Mouse (Mus musculus): ENCODE data around the gene Lgi4. TPM values are rescaled to one million over a fixed set of nuclear protein-coding genes. Genes with fewer than 3 reads are reported as not detected.

Lgi4 gene
- polyA plus RNA-seq, 1 experiment: 0.88 TPM

DNA sequence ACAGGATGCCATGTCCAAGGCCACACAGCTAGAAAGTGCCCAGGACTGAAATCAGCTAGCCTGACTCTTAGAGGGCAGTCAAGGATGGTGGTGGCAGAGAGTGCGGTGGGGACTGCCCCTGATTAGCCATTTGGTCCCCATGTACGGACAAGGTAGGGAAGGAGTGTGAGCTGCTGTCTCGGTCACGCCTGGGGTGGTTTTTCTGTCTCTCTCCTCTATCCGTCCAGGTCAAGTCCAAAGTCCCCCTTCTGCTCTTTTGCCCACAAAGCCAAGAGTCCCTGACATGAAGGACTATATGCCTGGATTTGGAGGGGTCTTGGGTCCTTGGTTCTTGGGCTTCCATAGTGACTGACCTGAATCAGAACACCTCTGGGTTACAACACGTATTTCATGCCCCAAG is 54.7 kb downstream of the Lgi4 start:
- Histone ChIP-seq H3K4me1 (ENCODE audit: control insufficient read depth, insufficient read depth, low read length) (no peaks in the 10 kb centered on the region), H3K9ac (ENCODE audit: low read depth, poor library complexity, severe bottlenecking) (no peak overlapping the region), H3K4me3 (ENCODE audit: low read depth, low read length) (no peak overlapping the region), H3K9me3 (replicated peaks; ENCODE audit: control insufficient read depth, insufficient read depth, low read length, poor library complexity, severe bottlenecking) (no peaks in the 10 kb centered on the region), H3K36me3 (ENCODE audit: control insufficient read depth, insufficient read depth, low read length, poor library complexity, severe bottlenecking) (no peaks in the 10 kb centered on the region), H3K27ac (ENCODE audit: insufficient read depth, low read length) (no peak overlapping the region), H3K27me3 (ENCODE audit: control insufficient read depth, insufficient read depth, low read length, poor library complexity, severe bottlenecking) (no peaks in the 10 kb centered on the region)
- no peak for TF ChIP-seq EP300 (IDR thresholded peaks at IDR 0.05; ENCODE audit: insufficient read depth, low read depth, low read length)
- no peak for TF ChIP-seq CTCF (IDR thresholded peaks at IDR 0.05; ENCODE audit: low read depth, low read length)
- TF ChIP-seq POLR2A (IDR thresholded peaks at IDR 0.05; ENCODE audit: insufficient read depth, low read length): no peak

DNA sequence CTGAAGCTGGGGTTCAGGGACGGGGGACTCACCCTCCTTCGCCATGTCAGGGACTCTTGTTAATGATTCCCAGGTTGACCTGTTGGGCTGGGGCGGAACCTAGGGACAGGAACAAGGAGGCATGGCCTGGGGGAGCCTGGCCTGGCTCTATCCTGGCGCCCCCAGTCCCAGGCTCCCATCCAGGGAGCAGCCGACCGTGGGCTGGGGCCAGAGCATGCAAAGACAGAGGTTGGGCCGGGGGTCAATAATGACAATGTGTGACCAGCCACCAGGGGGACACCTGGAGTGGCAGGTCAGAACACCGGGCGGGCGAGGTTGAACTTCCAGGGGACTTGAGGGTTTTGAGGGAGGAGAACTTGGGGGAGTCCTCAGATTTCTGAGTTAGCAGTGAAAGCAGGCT is 55.5 kb downstream of the Lgi4 start:
- Histone ChIP-seq H3K27ac (ENCODE audit: insufficient read depth, low read length) (no peak overlapping the region), H3K4me1 (ENCODE audit: control insufficient read depth, insufficient read depth, low read length) (no peaks in the 10 kb centered on the region), H3K9me3 (replicated peaks; ENCODE audit: control insufficient read depth, insufficient read depth, low read length, poor library complexity, severe bottlenecking) (no peaks in the 10 kb centered on the region), H3K27me3 (ENCODE audit: control insufficient read depth, insufficient read depth, low read length, poor library complexity, severe bottlenecking) (no peaks in the 10 kb centered on the region), H3K4me3 (ENCODE audit: low read depth, low read length) (peak overlapping the region; percentile 70), H3K9ac (ENCODE audit: low read depth, poor library complexity, severe bottlenecking) (peak overlapping the region; percentile 39), H3K36me3 (ENCODE audit: control insufficient read depth, insufficient read depth, low read length, poor library complexity, severe bottlenecking) (no peaks in the 10 kb centered on the region)
- TF ChIP-seq CTCF (IDR thresholded peaks at IDR 0.05; ENCODE audit: low read depth, low read length) (peak; percentile 41), EP300 (IDR thresholded peaks at IDR 0.05; ENCODE audit: insufficient read depth, low read depth, low read length) (no peak), POLR2A (IDR thresholded peaks at IDR 0.05; ENCODE audit: insufficient read depth, low read length) (no peak)

DNA sequence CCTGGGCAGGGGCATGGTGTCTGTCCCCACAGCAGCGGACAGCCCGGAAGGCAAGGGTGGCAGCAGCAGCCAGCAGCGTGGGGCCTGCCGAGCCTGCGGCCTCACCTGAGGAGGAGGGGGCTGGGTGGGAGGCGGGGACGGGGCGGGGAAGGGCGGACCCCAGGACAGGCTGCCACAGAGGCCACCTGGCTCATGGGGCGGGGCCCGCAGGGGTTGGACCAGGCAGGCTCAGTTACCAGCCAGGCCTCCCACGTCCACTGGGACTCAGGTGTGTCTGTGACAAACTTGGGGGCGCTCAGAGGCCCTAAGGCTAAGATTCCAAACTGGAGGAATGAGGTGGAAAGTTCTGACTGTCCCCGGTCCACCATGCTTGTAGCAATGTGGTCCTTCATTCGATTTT is 56.0 kb downstream of the Lgi4 start, which contains the start of gene Hpn:
Gene Hpn, minus strand, starts transcription at position 109 of the 400 bp plus-strand sequence.
- H3K4me1 ChIP-seq (ENCODE audit: control insufficient read depth, insufficient read depth, low read length): no peaks in the 10 kb centered on the region
- no peaks in the 10 kb centered on the region for H3K36me3 ChIP-seq (ENCODE audit: control insufficient read depth, insufficient read depth, low read length, poor library complexity, severe bottlenecking)
- no peaks in the 10 kb centered on the region for H3K27me3 ChIP-seq (ENCODE audit: control insufficient read depth, insufficient read depth, low read length, poor library complexity, severe bottlenecking)
- peak within 1 kb of the TSS; percentile 70 for H3K4me3 ChIP-seq (ENCODE audit: low read depth, low read length)
- H3K27ac ChIP-seq (ENCODE audit: insufficient read depth, low read length): no peak within 1 kb of the TSS
- H3K9ac ChIP-seq (ENCODE audit: low read depth, poor library complexity, severe bottlenecking): peak within 1 kb of the TSS; percentile 39
- no peaks in the 10 kb centered on the region for H3K9me3 ChIP-seq (replicated peaks; ENCODE audit: control insufficient read depth, insufficient read depth, low read length, poor library complexity, severe bottlenecking)
- TF ChIP-seq EP300 (IDR thresholded peaks at IDR 0.05; ENCODE audit: insufficient read depth, low read depth, low read length) (no peak), POLR2A (IDR thresholded peaks at IDR 0.05; ENCODE audit: insufficient read depth, low read length) (no peak), CTCF (IDR thresholded peaks at IDR 0.05; ENCODE audit: low read depth, low read length) (no peak)

DNA sequence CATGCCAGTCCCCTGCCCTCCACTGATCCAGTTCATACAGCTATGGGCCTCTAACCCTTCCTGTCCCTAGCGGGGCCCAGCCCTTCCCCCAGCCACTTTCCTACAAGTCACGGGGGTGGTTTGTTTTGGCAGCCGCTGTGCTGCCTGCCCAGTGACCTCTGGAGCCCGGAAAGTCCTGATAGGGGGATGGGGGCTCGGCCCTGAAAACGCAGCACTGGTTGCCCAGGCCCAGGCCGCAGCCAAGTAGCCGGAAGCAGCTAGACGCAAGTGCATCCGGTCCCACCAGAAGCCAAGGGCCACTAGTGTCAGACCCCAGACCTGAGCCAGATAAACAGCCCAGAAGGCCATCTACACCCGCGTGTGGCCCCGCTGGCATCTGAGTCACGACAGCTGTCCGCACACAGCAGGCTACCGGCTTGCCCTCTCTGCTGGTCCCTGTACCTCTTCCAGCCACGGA is 56.5 kb downstream of the Lgi4 start:
- H3K27me3 ChIP-seq (ENCODE audit: control insufficient read depth, insufficient read depth, low read length, poor library complexity, severe bottlenecking): no peaks in the 10 kb centered on the region
- peak overlapping the region; percentile 6; the same call in 1 of the 2 replicates for H3K4me3 ChIP-seq (ENCODE audit: low read depth, low read length)
- peak overlapping the region; percentile 39; the same call in 1 of the 2 replicates for H3K9ac ChIP-seq (ENCODE audit: low read depth, poor library complexity, severe bottlenecking)
- TF ChIP-seq POLR2A (IDR thresholded peaks at IDR 0.05; ENCODE audit: insufficient read depth, low read length) (no peak), CTCF (IDR thresholded peaks at IDR 0.05; ENCODE audit: low read depth, low read length) (no peak), EP300 (IDR thresholded peaks at IDR 0.05; ENCODE audit: insufficient read depth, low read depth, low read length) (no peak)
- H3K36me3 ChIP-seq (ENCODE audit: control insufficient read depth, insufficient read depth, low read length, poor library complexity, severe bottlenecking): no peaks in the 10 kb centered on the region
- H3K27ac ChIP-seq (ENCODE audit: insufficient read depth, low read length): no peak overlapping the region
- no peaks in the 10 kb centered on the region for H3K4me1 ChIP-seq (ENCODE audit: control insufficient read depth, insufficient read depth, low read length)
- no peaks in the 10 kb centered on the region for H3K9me3 ChIP-seq (replicated peaks; ENCODE audit: control insufficient read depth, insufficient read depth, low read length, poor library complexity, severe bottlenecking)

DNA sequence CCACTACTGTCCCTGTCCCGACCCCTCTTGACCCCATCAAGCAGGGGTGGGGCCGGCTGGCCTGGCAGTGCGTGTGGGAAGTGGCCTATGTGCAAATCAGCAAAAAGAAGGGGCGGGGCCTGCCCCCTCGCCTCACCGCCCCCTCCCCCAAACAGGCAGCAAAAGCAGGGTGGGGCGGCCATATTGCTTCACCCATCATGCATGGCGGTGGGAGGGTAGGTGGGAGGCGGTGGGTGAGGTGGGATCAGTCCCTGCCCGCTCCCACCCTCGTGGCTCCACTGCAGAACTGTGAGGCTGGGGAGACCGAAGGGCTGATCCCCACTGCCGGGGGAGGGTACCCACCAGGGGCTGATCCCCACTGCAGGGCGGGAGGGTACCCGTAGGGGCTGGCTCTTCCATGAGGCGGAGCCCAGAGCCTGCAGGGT is 57.6 kb downstream of the Lgi4 start:
- Histone ChIP-seq H3K9me3 (replicated peaks; ENCODE audit: control insufficient read depth, insufficient read depth, low read length, poor library complexity, severe bottlenecking) (no peaks in the 10 kb centered on the region), H3K27me3 (ENCODE audit: control insufficient read depth, insufficient read depth, low read length, poor library complexity, severe bottlenecking) (no peaks in the 10 kb centered on the region), H3K27ac (ENCODE audit: insufficient read depth, low read length) (no peak overlapping the region), H3K9ac (ENCODE audit: low read depth, poor library complexity, severe bottlenecking) (peak overlapping the region; percentile 75), H3K36me3 (ENCODE audit: control insufficient read depth, insufficient read depth, low read length, poor library complexity, severe bottlenecking) (no peaks in the 10 kb centered on the region), H3K4me3 (ENCODE audit: low read depth, low read length) (peak overlapping the region; percentile 81), H3K4me1 (ENCODE audit: control insufficient read depth, insufficient read depth, low read length) (no peaks in the 10 kb centered on the region)
- peak; percentile 65 for TF ChIP-seq POLR2A (IDR thresholded peaks at IDR 0.05; ENCODE audit: insufficient read depth, low read length)
- TF ChIP-seq CTCF (IDR thresholded peaks at IDR 0.05; ENCODE audit: low read depth, low read length): no peak
- 0 out of 2 replicates have a peak, but pooled peaks have one; percentile 37 for TF ChIP-seq EP300 (IDR thresholded peaks at IDR 0.05; ENCODE audit: insufficient read depth, low read depth, low read length)

DNA sequence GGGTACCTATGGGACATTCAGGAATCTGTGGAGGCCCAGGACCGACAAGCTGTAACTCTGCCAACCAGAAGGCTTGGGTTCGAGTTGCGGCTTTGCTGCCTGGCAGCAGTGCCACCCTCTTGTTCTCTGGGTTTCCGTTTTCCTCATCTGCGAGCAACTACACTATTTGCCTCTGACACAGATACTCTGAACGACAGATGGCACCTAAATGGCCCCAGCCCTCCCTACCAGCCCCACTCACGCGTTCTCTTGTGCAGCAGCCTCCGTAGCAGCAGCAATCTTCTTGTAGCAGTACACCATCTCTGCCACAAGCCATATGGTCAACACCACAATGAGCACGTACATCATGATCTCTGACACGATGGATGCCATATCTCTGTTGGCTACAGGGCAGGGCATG is 58.3 kb downstream of the Lgi4 start:
- no peaks in the 10 kb centered on the region for H3K9me3 ChIP-seq (replicated peaks; ENCODE audit: control insufficient read depth, insufficient read depth, low read length, poor library complexity, severe bottlenecking)
- no peak for TF ChIP-seq POLR2A (IDR thresholded peaks at IDR 0.05; ENCODE audit: insufficient read depth, low read length)
- no peak for TF ChIP-seq CTCF (IDR thresholded peaks at IDR 0.05; ENCODE audit: low read depth, low read length)
- no peak for TF ChIP-seq EP300 (IDR thresholded peaks at IDR 0.05; ENCODE audit: insufficient read depth, low read depth, low read length)
- H3K4me1 ChIP-seq (ENCODE audit: control insufficient read depth, insufficient read depth, low read length): no peaks in the 10 kb centered on the region
- no peaks in the 10 kb centered on the region for H3K36me3 ChIP-seq (ENCODE audit: control insufficient read depth, insufficient read depth, low read length, poor library complexity, severe bottlenecking)
- no peaks in the 10 kb centered on the region for H3K27me3 ChIP-seq (ENCODE audit: control insufficient read depth, insufficient read depth, low read length, poor library complexity, severe bottlenecking)
- H3K27ac ChIP-seq (ENCODE audit: insufficient read depth, low read length): no peak overlapping the region
- peak overlapping the region; percentile 75; the same call in 1 of the 2 replicates for H3K9ac ChIP-seq (ENCODE audit: low read depth, poor library complexity, severe bottlenecking)
- H3K4me3 ChIP-seq (ENCODE audit: low read depth, low read length): peak overlapping the region; percentile 2
